Mouse (Mus musculus) Patski (cell line): ENCODE measurements around the gene Fcer1a. TPM values are rescaled to one million over a fixed set of nuclear protein-coding genes. Genes with fewer than 3 reads are reported as not detected.
"Not testable (repeated sequence)": the region's sequence is repeated elsewhere in the genome, so short reads cannot be mapped to it uniquely, and the experiment has no call there.

Experiments
- ATAC-seq: fragments of 100-300 bp; one replicate; pipeline ENCODE4 v1.8.0; 2021
- CTCF ChIA-PET: fragments of 350-600 bp; sonication (Branson Sonifier 250); formaldehyde crosslinking; loops from one replicate; lab custom pipeline; 2022; ENCODE audit warnings: inconsistent platforms; lab: Charles Lee
- POLR2A ChIA-PET: fragments of 350-600 bp; sonication (Branson Sonifier 250); formaldehyde crosslinking; loops from one replicate; lab custom pipeline; 2022; ENCODE audit warnings: antibody characterized with exemption, inconsistent platforms; lab: Charles Lee
- DNase-seq: peaks from one replicate; pipeline ENCODE4 v3.0.0-alpha.2; 2011; ENCODE audit warnings: low read depth, low spot score
- H3K27me3 ChIP-seq: fragments of 371-371 bp; one replicate; pipeline ENCODE4 v1.5.1; 2021
- CTCF ChIP-seq: fragments of 100-300 bp; IDR thresholded peaks from one replicate; pipeline ENCODE4 v1.5.1; 2021
- in situ Hi-C: fragments of 300-500 bp; cut with MboI; formaldehyde crosslinking; loops from 3 replicates; pipeline ENCODE4 v1.11.1; 2018; ENCODE audit warnings: low pct_unique_long_range_greater_than_20kb, mixed read lengths
- polyA plus RNA-seq: library from polyadenylated mRNA; unstranded; gene quantifications from one replicate; pipeline ENCODE4 v1.2.3, GENCODE M21; 2021

The Fcer1a gene
- not detected for polyA plus RNA-seq

GRCm38 (mm10) chr1:173227081-173227480, at the start of gene Fcer1a:
Gene Fcer1a, minus strand, starts transcription at chr1:173227214.
- ChIA-PET POLR2A (no interaction called here), CTCF (no interaction called here)
- ATAC-seq (no peak), DNase-seq (no peak)
- TF ChIP-seq CTCF = no peak
- in situ Hi-C loops = no loop called here
- H3K27me3 ChIP-seq = no peaks in the 10 kb centered on the region

DNA sequence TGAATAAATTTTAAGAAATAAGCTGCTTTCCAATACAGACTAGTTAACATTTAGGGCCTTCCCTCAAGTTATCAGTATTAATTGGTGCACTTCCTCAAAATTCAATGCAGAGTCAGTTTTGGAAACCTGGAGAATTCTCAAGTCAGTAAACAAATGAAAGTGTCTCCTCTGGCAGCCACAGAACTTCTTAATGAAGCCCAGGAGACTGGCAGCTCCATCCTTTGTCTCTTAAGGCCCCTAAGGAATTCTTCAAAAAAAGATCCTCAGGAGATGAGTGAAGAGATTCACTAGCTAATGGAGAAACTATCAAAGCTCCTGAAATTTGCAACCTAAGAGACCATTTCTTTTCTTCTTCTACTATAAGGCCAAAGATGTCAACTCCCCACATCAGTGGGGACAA, 38.7 kb upstream of the Fcer1a start, which contains the start of gene Olfr418:
Gene Olfr418, plus strand, starts transcription at position 301 of the 400 bp plus-strand sequence.
- in situ Hi-C loops = no loop called here
- no peak for ATAC-seq
- no peaks in the 10 kb centered on the region for H3K27me3 ChIP-seq
- DNase-seq = no peak
- ChIA-PET POLR2A (no interaction called here), CTCF (no interaction called here)
- no peak for TF ChIP-seq CTCF

DNA sequence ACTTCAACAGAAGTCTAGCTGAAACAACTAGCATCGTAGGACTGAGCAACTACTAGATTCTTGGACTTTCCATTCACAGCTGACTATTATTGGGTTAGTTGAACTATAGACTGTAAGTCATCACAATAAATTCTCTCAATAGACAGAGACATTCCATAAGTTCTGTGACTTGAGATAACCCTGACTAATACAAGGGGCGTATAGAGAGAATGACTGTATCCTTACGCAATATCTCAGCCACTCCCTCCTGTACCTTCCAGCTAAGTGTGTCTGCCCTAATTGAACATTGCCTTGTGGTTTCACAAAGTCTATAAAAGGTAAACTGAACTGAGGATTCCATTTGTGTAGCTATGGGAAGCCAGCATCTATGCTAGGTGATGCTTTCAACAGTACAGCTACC, 22.9 kb upstream of the Fcer1a start:
- in situ Hi-C loops = no loop called here
- CTCF ChIA-PET = no interaction called here
- no peak for DNase-seq
- ATAC-seq = no peak
- no peak for TF ChIP-seq CTCF
- no peaks in the 10 kb centered on the region for H3K27me3 ChIP-seq
- POLR2A ChIA-PET = interaction anchor here (0.6 kb wide), 1 partner anchor 614 kb away, joined by 3 read pairs; no protein-coding TSS in a partner anchor

GRCm38 (mm10) chr1:173237004-173237403, 10.0 kb upstream of the Fcer1a start:
- POLR2A ChIA-PET, CTCF ChIA-PET, ATAC-seq, H3K27me3 ChIP-seq, DNase-seq: not testable (repeated sequence)
- in situ Hi-C loops = loop anchor here (10.0 kb wide), 1 partner anchor 1118 kb away; no protein-coding TSS in a partner anchor

DNA sequence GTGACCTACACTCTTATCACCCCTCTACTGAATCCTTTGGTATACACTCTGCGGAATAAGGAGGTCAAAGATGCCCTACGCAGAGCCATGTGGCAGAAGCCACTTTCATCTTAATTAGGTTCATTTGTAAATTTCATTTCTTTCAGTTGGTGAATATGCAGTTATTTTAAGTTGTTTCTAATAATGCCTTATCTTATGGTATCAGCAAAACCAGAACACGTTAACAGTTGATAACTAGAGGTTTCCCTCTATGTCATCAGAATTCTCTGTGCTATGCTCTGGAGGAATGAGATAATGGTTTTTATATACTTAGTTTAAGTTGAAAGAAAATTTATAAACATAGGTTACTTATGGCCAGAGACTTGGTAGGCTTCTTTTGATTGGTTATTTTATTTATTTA, 10.5 kb downstream of the Fcer1a start:
- TF ChIP-seq CTCF = no peak
- POLR2A ChIA-PET = no interaction called here
- DNase-seq (no peak), ATAC-seq (no peak)
- CTCF ChIA-PET = no interaction called here
- in situ Hi-C loops = no loop called here
- no peaks in the 10 kb centered on the region for H3K27me3 ChIP-seq

GRCm38 (mm10) chr1:173212092-173212491, 14.9 kb downstream of the Fcer1a start, which contains the start of gene Olfr1404:
Gene Olfr1404, plus strand, starts transcription at chr1:173212392.
- in situ Hi-C loops = no loop called here
- DNase-seq (no peak), ATAC-seq (no peak)
- TF ChIP-seq CTCF = no peak
- ChIA-PET CTCF (no interaction called here), POLR2A (no interaction called here)
- H3K27me3 ChIP-seq = no peaks in the 10 kb centered on the region

DNA sequence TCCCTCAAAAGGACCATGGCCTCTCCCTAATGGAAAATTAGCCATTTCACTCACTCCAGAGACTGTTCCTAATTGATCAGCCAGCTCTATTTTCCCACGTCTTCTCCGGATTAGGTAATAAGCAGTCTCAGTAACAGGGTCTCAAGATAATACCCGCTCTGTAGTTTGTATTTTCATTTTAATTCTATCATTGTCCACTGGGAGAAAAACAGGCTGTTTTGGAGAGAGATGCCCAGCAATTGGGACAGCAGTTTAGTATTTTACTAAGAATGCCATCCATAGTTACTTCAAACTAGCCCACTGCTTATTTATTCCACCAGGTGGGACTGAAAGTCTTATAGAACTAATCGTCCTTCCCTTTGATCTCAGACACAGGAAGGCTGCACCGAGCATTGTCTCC, 29.5 kb downstream of the Fcer1a start, which contains the start of gene Olfr218:
Gene Olfr218, plus strand, starts transcription at position 301 of the 400 bp plus-strand sequence.
- no peaks in the 10 kb centered on the region for H3K27me3 ChIP-seq
- no peak for TF ChIP-seq CTCF
- no peak for DNase-seq
- no peak for ATAC-seq
- in situ Hi-C loops = no loop called here
- POLR2A ChIA-PET = no interaction called here
- CTCF ChIA-PET = no interaction called here

GRCm38 (mm10) chr1:173196359-173196758, 30.7 kb downstream of the Fcer1a start:
- no peak for ATAC-seq
- ChIA-PET POLR2A (no interaction called here), CTCF (no interaction called here)
- no peaks in the 10 kb centered on the region for H3K27me3 ChIP-seq
- no peak for TF ChIP-seq CTCF
- in situ Hi-C loops = no loop called here
- no peak for DNase-seq

DNA sequence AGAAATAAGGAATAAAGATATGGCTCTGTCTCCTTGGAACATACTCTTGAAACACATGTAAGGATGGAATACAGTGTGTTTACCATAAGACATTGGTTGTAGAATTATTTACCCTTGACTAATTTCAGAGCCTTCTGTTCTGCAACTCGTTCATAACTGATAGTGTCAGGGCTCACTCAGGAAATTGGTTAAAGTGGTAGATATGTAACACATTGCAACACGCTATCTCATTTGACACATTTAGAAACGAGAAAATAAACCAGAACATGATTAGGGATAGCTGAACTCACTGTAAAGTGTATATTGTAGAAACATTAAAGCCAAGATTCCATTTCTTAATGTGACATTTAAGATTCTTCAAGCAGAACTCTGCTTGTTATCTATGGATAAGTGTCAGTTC, 35.0 kb downstream of the Fcer1a start:
- CTCF ChIA-PET = no interaction called here
- in situ Hi-C loops = no loop called here
- no peak for ATAC-seq
- TF ChIP-seq CTCF = no peak
- DNase-seq = no peak
- no peaks in the 10 kb centered on the region for H3K27me3 ChIP-seq
- POLR2A ChIA-PET = no interaction called here

- DNase-seq (no peak), ATAC-seq (no peak)
- in situ Hi-C loops = no loop called here
- POLR2A ChIA-PET = no interaction called here
- no peaks in the 10 kb centered on the region for H3K27me3 ChIP-seq
- CTCF ChIA-PET = no interaction called here
- TF ChIP-seq CTCF = no peak
These were observed 36.5 kb downstream of the Fcer1a start, which contains the start of gene Olfr1406 for GRCm38 (mm10) chr1:173190540-173190939. Gene Olfr1406, minus strand, starts transcription at chr1:173190640.

GRCm38 (mm10) chr1:173174154-173174842, 52.7 kb downstream of the Fcer1a start:
- no peak for ATAC-seq
- in situ Hi-C loops = no loop called here
- no peaks in the 10 kb centered on the region for H3K27me3 ChIP-seq
- no peak for TF ChIP-seq CTCF
- ChIA-PET POLR2A (no interaction called here), CTCF (no interaction called here)
- DNase-seq = no peak

Other genes starting within 250 kb of the Fcer1a start
- not detected for gene Olfr1408, start 89.8 kb downstream of the Fcer1a start, polyA plus RNA-seq
- not detected for gene Olfr1406, start 36.6 kb downstream of the Fcer1a start, polyA plus RNA-seq
- not detected for gene Olfr218, start 29.4 kb downstream of the Fcer1a start, polyA plus RNA-seq
- not detected for gene Olfr1404, start 14.8 kb downstream of the Fcer1a start, polyA plus RNA-seq
- gene Olfr418, start 38.8 kb upstream of the Fcer1a start, polyA plus RNA-seq = not detected
- not detected for gene Mptx2, start 50.6 kb upstream of the Fcer1a start, polyA plus RNA-seq
- gene Ackr1, start 106.5 kb upstream of the Fcer1a start, polyA plus RNA-seq = not detected
- gene Aim2, start 123.7 kb upstream of the Fcer1a start, polyA plus RNA-seq = 0.13 TPM
- not detected for gene Cadm3, start 140.5 kb upstream of the Fcer1a start, polyA plus RNA-seq